Comparison of ENCODE assay signal across 8 mouse cellular contexts in genomic region chr7:109438781-109439591, GRCm38 (mm10). TPM values are rescaled to one million over a fixed set of nuclear protein-coding genes. Genes with fewer than 3 reads are reported as not detected.
DNase-seq lines count a peak whose midpoint lies in the region; ATAC-seq lines count a peak whose summit lies in the region.
"Had no signal": no experiment of that assay in that cellular context is flagged by ENCODE, and none has a peak within 500 bp of the region (broad histone marks: within the 10 kb centered on the region; RNA-seq: fewer than 3 reads in every experiment).

Gene Stk33, minus strand, starts transcription at chr7:109439081.

- no peaks in the 10 kb centered on the region for H3K36me3 ChIP-seq in hindbrain, embryonic 10.5 days
- no peaks in the 10 kb centered on the region for H3K36me3 ChIP-seq in limb, embryonic 12.5 days
- no peaks in the 10 kb centered on the region for H3K36me3 ChIP-seq in midbrain, embryonic 11.5 days (ENCODE audit: control insufficient read depth, insufficient read depth, low read length)
- H3K36me3 ChIP-seq in stomach, embryonic 15.5 days = no peaks in the 10 kb centered on the region

- H3K9ac ChIP-seq in limb, embryonic 12.5 days (replicated peaks) = peak within 1 kb of the TSS; percentile 61
- peak within 1 kb of the TSS; percentile 87 for H3K9ac ChIP-seq in midbrain, embryonic 11.5 days (ENCODE audit: low read length)
- no peak within 1 kb of the TSS for H3K9ac ChIP-seq in stomach, embryonic 15.5 days

- H3K9me3 ChIP-seq in hindbrain, embryonic 10.5 days = no peaks in the 10 kb centered on the region
- no peaks in the 10 kb centered on the region for H3K9me3 ChIP-seq in limb, embryonic 12.5 days
- no peaks in the 10 kb centered on the region for H3K9me3 ChIP-seq in midbrain, embryonic 11.5 days (ENCODE audit: control insufficient read depth, low read length)
- no peaks in the 10 kb centered on the region for H3K9me3 ChIP-seq in stomach, embryonic 15.5 days

- under 1% methylated on average over 62 of the region's 62 CpGs for WGBS in hindbrain, embryonic 10.5 days
- WGBS in limb, embryonic 12.5 days = under 1% methylated on average over 62 of the region's 62 CpGs
- WGBS in midbrain, embryonic 11.5 days = under 1% methylated on average over 62 of the region's 62 CpGs
- WGBS in stomach, embryonic 15.5 days = under 1% methylated on average over 62 of the region's 62 CpGs

- DNase-seq in ES-CJ7 (ENCODE audit: low read depth, low spot score) = peak; percentile 57
- peak; percentile 27 for DNase-seq in adrenal gland, postnatal 25 days
- peak; percentile 29 to 39 for DNase-seq in frontal cortex, postnatal 10 days (ENCODE audit: low spot score in 2 of 2)
- DNase-seq in hindbrain, embryonic 10.5 days (ENCODE audit: low spot score) = peak; percentile 86
- peak; percentile 97 for DNase-seq in midbrain, embryonic 11.5 days (ENCODE audit: low spot score, missing footprints)

- H3K4me2 ChIP-seq in limb, embryonic 12.5 days = peak within 1 kb of the TSS; percentile 85
- peak within 1 kb of the TSS; percentile 89 for H3K4me2 ChIP-seq in midbrain, embryonic 11.5 days
- peak within 1 kb of the TSS; percentile 91 for H3K4me2 ChIP-seq in stomach, embryonic 15.5 days

- ATAC-seq in limb, embryonic 12.5 days (ENCODE audit: insufficient number of reproducible peaks, insufficient read depth, low FRiP score, low TSS enrichment, low read depth) = peak; percentile 87
- peak; percentile 91 for ATAC-seq in midbrain, embryonic 11.5 days (ENCODE audit: low FRiP score)
- peak; percentile 70 for ATAC-seq in stomach, embryonic 15.5 days (ENCODE audit: insufficient read depth, low FRiP score, low read depth)

- H3K4me3 ChIP-seq in hindbrain, embryonic 10.5 days = peak within 1 kb of the TSS; percentile 62
- H3K4me3 ChIP-seq in limb, embryonic 12.5 days (replicated peaks) = peak within 1 kb of the TSS; percentile 51
- peak within 1 kb of the TSS; percentile 50 for H3K4me3 ChIP-seq in midbrain, embryonic 11.5 days (ENCODE audit: low read depth, low read length)
- H3K4me3 ChIP-seq in stomach, embryonic 15.5 days (replicated peaks) = peak within 1 kb of the TSS; percentile 46
- H3K4me3 ChIP-seq: erythroblast, embryonic 14.5 days had no signal

- H3K27me3 ChIP-seq in hindbrain, embryonic 10.5 days (ENCODE audit: insufficient read depth, poor library complexity, severe bottlenecking) = peaks cover 45% of the 10 kb centered on the region
- peaks cover 40% of the 10 kb centered on the region for H3K27me3 ChIP-seq in limb, embryonic 12.5 days
- H3K27me3 ChIP-seq in midbrain, embryonic 11.5 days (ENCODE audit: control insufficient read depth, insufficient read depth, low read length) = no peaks in the 10 kb centered on the region
- H3K27me3 ChIP-seq in stomach, embryonic 15.5 days (replicated peaks) = peaks cover 5% of the 10 kb centered on the region

- peaks cover 32% of the 10 kb centered on the region for H3K4me1 ChIP-seq in hindbrain, embryonic 10.5 days (replicated peaks)
- H3K4me1 ChIP-seq in limb, embryonic 12.5 days (replicated peaks) = peaks cover 12% of the 10 kb centered on the region
- H3K4me1 ChIP-seq in midbrain, embryonic 11.5 days (ENCODE audit: control insufficient read depth, insufficient read depth, low read length) = peaks cover 27% of the 10 kb centered on the region
- H3K4me1 ChIP-seq in stomach, embryonic 15.5 days = peaks cover 12% of the 10 kb centered on the region

- H3K27ac ChIP-seq in hindbrain, embryonic 10.5 days = peak within 1 kb of the TSS; percentile 96
- no peak within 1 kb of the TSS for H3K27ac ChIP-seq in limb, embryonic 12.5 days
- peak within 1 kb of the TSS; percentile 96 for H3K27ac ChIP-seq in midbrain, embryonic 11.5 days (ENCODE audit: low read depth, low read length)
- H3K27ac ChIP-seq in stomach, embryonic 15.5 days = no peak within 1 kb of the TSS

RNA-seq across cellular contexts. Expression of gene Stk33, which starts in this region (rescaled TPM):
- total RNA-seq in adrenal gland, postnatal 25 days (2021) = 0.61 and 0.81 TPM in 2 replicates
- 6.7 and 14.7 TPM in 2 replicates for polyA plus RNA-seq in hindbrain, embryonic 10.5 days (2016; fragmentation: Nextera tagmentation; extraction: Ambion mirVana)
- polyA plus RNA-seq in limb, embryonic 12.5 days (2016; fragmentation: Nextera tagmentation; extraction: Ambion mirVana) = 0.91 and 1.6 TPM in 2 replicates
- polyA plus RNA-seq in midbrain, embryonic 11.5 days (2014; fragmentation: Nextera tagmentation; extraction: Ambion mirVana) = 28.4 and 29.7 TPM in 2 replicates
- 0.58 and 0.72 TPM in 2 replicates for polyA plus RNA-seq in stomach, embryonic 15.5 days (2015; fragmentation: Nextera tagmentation; extraction: Ambion mirVana)
- polyA plus RNA-seq: erythroblast, embryonic 14.5 days had no signal

Comparison
In these comparisons a context has a peak if more than half of its experiments do, and no peak if none do; other contexts are left out.
1. Peak in DNase-seq in adrenal gland, postnatal 25 days; RNA of the gene not detected or under 1 TPM.
2. Peak in ATAC-seq, H3K4me3 ChIP-seq and H3K4me2 ChIP-seq in stomach, embryonic 15.5 days; RNA of the gene not detected or under 1 TPM.
3. DNase-seq: peak in every context shown above with its lines; median percentile 97 in midbrain, embryonic 11.5 days; 86 in hindbrain, embryonic 10.5 days; 57 in ES-CJ7; 34 in frontal cortex, postnatal 10 days; 27 in adrenal gland, postnatal 25 days.
4. H3K27ac ChIP-seq: peak in hindbrain, embryonic 10.5 days (single experiment) and midbrain, embryonic 11.5 days (single experiment); none in limb, embryonic 12.5 days (single experiment) and stomach, embryonic 15.5 days (single experiment).
5. Peak in every context shown above with its lines, with median percentiles within 50 percentile points of each other: H3K4me3 ChIP-seq, ATAC-seq and H3K4me2 ChIP-seq.